Mouse (Mus musculus) left cerebral cortex, adult 2 months (tissue): ENCODE results near the gene Spg11. TPM values are rescaled to one million over a fixed set of nuclear protein-coding genes. Genes with fewer than 3 reads are reported as not detected.

ENCODE experiments used
- DNase-seq, 2 experiments: peaks; one replicate each; pipeline ENCODE4 v3.0.0; 2021 to 2022; ENCODE audit warnings: low spot score in 2 of 2, mixed read lengths in 1 of 2; ENCODE audit errors: extremely low spot score in 1 of 2
- H3K27ac ChIP-seq: fragments of 200-600 bp; 2 replicates; pipeline ENCODE4 v1.8.1; 2022
- H3K4me3 ChIP-seq: fragments of 200-600 bp; 2 replicates; pipeline ENCODE4 v1.8.1; 2022
- CTCF ChIP-seq: fragments of 200-600 bp; IDR thresholded peaks from 2 replicates; pipeline ENCODE4 v1.8.1; 2022; ENCODE audit warnings: antibody characterized with exemption, mild to moderate bottlenecking, moderate library complexity
- intact Hi-C: fragments of 180-260 bp; cut with DNase I; formaldehyde crosslinking; loops from one replicate; pipeline ENCODE4 v1.15.1; 2025
- long read RNA-seq, 2 experiments: library from polyadenylated mRNA; stranded (forward); transcript quantifications; one replicate each; pipeline ENCODE4 v2.0.0; 2021; ENCODE audit warnings: borderline mapping rate in 2 of 2
- total RNA-seq, 2 experiments: library from RNA; stranded (reverse); gene quantifications; 2 replicates each; pipeline ENCODE4 v1.2.3; 2021

Spg11 gene
- 10 to 100 TPM; 15.5 to 16.2 TPM for total RNA-seq
- long read RNA-seq, experiment 1, full-length matches to known transcripts, result 13 of 25 reads
- long read RNA-seq, experiment 1, partial matches to known transcripts, result 4 of 25 reads
- long read RNA-seq, experiment 1, other reads (novel, unspliced or antisense), result 8 of 25 reads
- long read RNA-seq, experiment 2, full-length matches to known transcripts, result 11 of 18 reads
- long read RNA-seq, experiment 2, partial matches to known transcripts, result 1 of 18 reads
- long read RNA-seq, experiment 2, other reads (novel, unspliced or antisense), result 6 of 18 reads

GRCm38 (mm10) chr2:122117961-122118958 lies at the start of gene Spg11:
Gene Spg11 (minus strand): TSS chr2:122118386.
- peak within 1 kb of the TSS; percentile 89 for H3K27ac ChIP-seq
- DNase-seq, result peak; percentile 98 to 99
- intact Hi-C loops, result loop anchor here (1.0 to 5.0 kb wide), 2 partner anchors 29 to 44 kb away; partner anchors contain the start of genes B2m and Trim69
- no peak for TF ChIP-seq CTCF
- H3K4me3 ChIP-seq, result peak within 1 kb of the TSS; percentile 79

- no peak overlapping the region for H3K4me3 ChIP-seq
- H3K27ac ChIP-seq, result peak overlapping the region; percentile 70; the same call in 1 of the 2 replicates
- no peak for TF ChIP-seq CTCF
- DNase-seq, result peak in 1 of 2 experiments; percentile 21
- intact Hi-C loops, result loop anchor here (5.0 kb wide), 1 partner anchor 47 kb away; the partner anchor contains the start of gene Spg11
Observed at GRCm38 (mm10) chr2:122164293-122164692, 46.1 kb upstream of the Spg11 start.

GRCm38 (mm10) chr2:122163430-122164195 lies 45.4 kb upstream of the Spg11 start:
- intact Hi-C loops, result loop anchor here (5.0 kb wide), 1 partner anchor 46 kb away; the partner anchor contains the start of gene Spg11
- peak overlapping the region; percentile 70; the same call in 1 of the 2 replicates for H3K27ac ChIP-seq
- TF ChIP-seq CTCF, result no peak; the same call in 1 of the 2 replicates
- DNase-seq, result peak in 1 of 2 experiments; percentile 21
- H3K4me3 ChIP-seq, result no peak overlapping the region

- no peak for TF ChIP-seq CTCF
- intact Hi-C loops, result loop anchor here (5.0 kb wide), 1 partner anchor 45 kb away; the partner anchor contains the start of gene Spg11
Observed at GRCm38 (mm10) chr2:122162529-122162928, 44.3 kb upstream of the Spg11 start.

GRCm38 (mm10) chr2:122161542-122161941 lies 43.4 kb upstream of the Spg11 start:
- Histone ChIP-seq H3K4me3 (no peak overlapping the region), H3K27ac (no peak overlapping the region)
- no peak for TF ChIP-seq CTCF
- intact Hi-C loops, result loop anchor here (2.0 to 5.0 kb wide), 2 partner anchors 44 to 91 kb away; partner anchors contain the start of gene Spg11
- no peak for DNase-seq

More at GRCm38 (mm10) chr2:122162529-122162928, 44.3 kb upstream of the Spg11 start:
- no peak for DNase-seq
- Histone ChIP-seq H3K27ac (no peak overlapping the region), H3K4me3 (no peak overlapping the region)

GRCm38 (mm10) chr2:122160680-122161079 lies 42.5 kb upstream of the Spg11 start, which contains the start of gene Trim69:
Gene Trim69 (plus strand): TSS chr2:122160700.
- TF ChIP-seq CTCF, result peak; percentile 74
- Histone ChIP-seq H3K27ac (no peak within 1 kb of the TSS), H3K4me3 (no peak within 1 kb of the TSS)
- intact Hi-C loops, result loop anchor here (2.0 to 5.0 kb wide), 2 partner anchors 43 to 90 kb away; partner anchors contain the start of gene Spg11
- peak; percentile 66 to 68 for DNase-seq

- intact Hi-C loops, result loop anchor here (2.0 to 5.0 kb wide), 2 partner anchors 42 to 89 kb away; partner anchors contain the start of gene Spg11
- Histone ChIP-seq H3K4me3 (no peak overlapping the region), H3K27ac (no peak overlapping the region)
- DNase-seq, result no peak
- TF ChIP-seq CTCF, result no peak
Observed at GRCm38 (mm10) chr2:122159667-122160066, 41.5 kb upstream of the Spg11 start.

- intact Hi-C loops, result no loop called here
- Histone ChIP-seq H3K4me3 (no peak overlapping the region), H3K27ac (no peak overlapping the region)
- TF ChIP-seq CTCF, result no peak
- no peak for DNase-seq
Observed at GRCm38 (mm10) chr2:122158362-122158802, 40.2 kb upstream of the Spg11 start.

GRCm38 (mm10) chr2:122157561-122157960 lies 39.4 kb upstream of the Spg11 start:
- TF ChIP-seq CTCF, result no peak
- intact Hi-C loops, result no loop called here
- no peak overlapping the region for H3K27ac ChIP-seq
- no peak for DNase-seq
- H3K4me3 ChIP-seq, result no peak overlapping the region

GRCm38 (mm10) chr2:122156051-122156700 lies 38.0 kb upstream of the Spg11 start:
- intact Hi-C loops, result no loop called here
- no peak overlapping the region for H3K4me3 ChIP-seq
- TF ChIP-seq CTCF, result no peak
- DNase-seq, result no peak
- no peak overlapping the region for H3K27ac ChIP-seq
